Mouse (Mus musculus): Measurements from ENCODE around the gene Cpm. TPM values are rescaled to one million over a fixed set of nuclear protein-coding genes. Genes with fewer than 3 reads are reported as not detected.

Cpm gene
- polyA plus RNA-seq, 1 experiment from 2014 or later = 2.7 TPM

- no peak overlapping the region for H3K27ac ChIP-seq (ENCODE audit: low read depth, low read length)
- 47% methylated on average over 3 of the region's 3 CpGs for WGBS
- peaks cover 6% of the 10 kb centered on the region for H3K4me1 ChIP-seq (ENCODE audit: control insufficient read depth, insufficient read depth, low read depth, low read length)
- no peaks in the 10 kb centered on the region for H3K9me3 ChIP-seq (ENCODE audit: control insufficient read depth, low read length)
- H3K4me3 ChIP-seq (ENCODE audit: low read length) = no peak overlapping the region
- no peak overlapping the region for H3K9ac ChIP-seq (ENCODE audit: low read depth, low read length)
- ATAC-seq = no peak
- H3K4me2 ChIP-seq (ENCODE audit: low read length) = no peak overlapping the region
- H3K36me3 ChIP-seq (ENCODE audit: control insufficient read depth, insufficient read depth, low read length) = no peaks in the 10 kb centered on the region
- peaks cover 21% of the 10 kb centered on the region for H3K27me3 ChIP-seq (replicated peaks; ENCODE audit: control insufficient read depth, insufficient read depth, low read length)
Observed at GRCm38 (mm10) chr10:117624222-117624621, 5.1 kb upstream of the Cpm start.

GRCm38 (mm10) chr10:117624655-117625497 lies 4.4 kb upstream of the Cpm start:
- no peak overlapping the region for H3K27ac ChIP-seq (ENCODE audit: low read depth, low read length)
- H3K27me3 ChIP-seq (replicated peaks; ENCODE audit: control insufficient read depth, insufficient read depth, low read length) = peaks cover 27% of the 10 kb centered on the region
- WGBS = 73% methylated on average over 9 of the region's 9 CpGs
- H3K4me1 ChIP-seq (ENCODE audit: control insufficient read depth, insufficient read depth, low read depth, low read length) = peaks cover 12% of the 10 kb centered on the region
- ATAC-seq = no peak
- H3K9ac ChIP-seq (ENCODE audit: low read depth, low read length) = no peak overlapping the region
- no peak overlapping the region for H3K4me3 ChIP-seq (ENCODE audit: low read length)
- H3K36me3 ChIP-seq (ENCODE audit: control insufficient read depth, insufficient read depth, low read length) = no peaks in the 10 kb centered on the region
- no peak overlapping the region for H3K4me2 ChIP-seq (ENCODE audit: low read length)
- no peaks in the 10 kb centered on the region for H3K9me3 ChIP-seq (ENCODE audit: control insufficient read depth, low read length)

GRCm38 (mm10) chr10:117625500-117626296 lies 3.6 kb upstream of the Cpm start:
- H3K27me3 ChIP-seq (replicated peaks; ENCODE audit: control insufficient read depth, insufficient read depth, low read length) = peaks cover 28% of the 10 kb centered on the region
- peaks cover 12% of the 10 kb centered on the region for H3K4me1 ChIP-seq (ENCODE audit: control insufficient read depth, insufficient read depth, low read depth, low read length)
- no peak overlapping the region for H3K9ac ChIP-seq (ENCODE audit: low read depth, low read length)
- H3K9me3 ChIP-seq (ENCODE audit: control insufficient read depth, low read length) = no peaks in the 10 kb centered on the region
- no peak overlapping the region for H3K4me3 ChIP-seq (ENCODE audit: low read length)
- H3K27ac ChIP-seq (ENCODE audit: low read depth, low read length) = no peak overlapping the region
- no peaks in the 10 kb centered on the region for H3K36me3 ChIP-seq (ENCODE audit: control insufficient read depth, insufficient read depth, low read length)
- no peak for ATAC-seq
- WGBS = 59% methylated on average over 8 of the region's 9 CpGs
- no peak overlapping the region for H3K4me2 ChIP-seq (ENCODE audit: low read length)

- ATAC-seq = no peak
- H3K4me1 ChIP-seq (ENCODE audit: control insufficient read depth, insufficient read depth, low read depth, low read length) = peaks cover 12% of the 10 kb centered on the region
- peaks cover 32% of the 10 kb centered on the region for H3K27me3 ChIP-seq (replicated peaks; ENCODE audit: control insufficient read depth, insufficient read depth, low read length)
- no peak overlapping the region for H3K4me3 ChIP-seq (ENCODE audit: low read length)
- no peaks in the 10 kb centered on the region for H3K36me3 ChIP-seq (ENCODE audit: control insufficient read depth, insufficient read depth, low read length)
- no peak overlapping the region for H3K27ac ChIP-seq (ENCODE audit: low read depth, low read length)
- no peak overlapping the region for H3K9ac ChIP-seq (ENCODE audit: low read depth, low read length)
- no peak overlapping the region for H3K4me2 ChIP-seq (ENCODE audit: low read length)
- WGBS = 85% methylated on average over 3 of the region's 3 CpGs
- no peaks in the 10 kb centered on the region for H3K9me3 ChIP-seq (ENCODE audit: control insufficient read depth, low read length)
Observed at GRCm38 (mm10) chr10:117626297-117626613, 3.0 kb upstream of the Cpm start.

- Histone ChIP-seq H3K4me3 (ENCODE audit: low read length) (no peak overlapping the region), H3K4me1 (ENCODE audit: control insufficient read depth, insufficient read depth, low read depth, low read length) (peaks cover 12% of the 10 kb centered on the region)
- 71% methylated on average over 7 of the region's 7 CpGs for WGBS
Observed at GRCm38 (mm10) chr10:117626840-117627615, 2.3 kb upstream of the Cpm start.

GRCm38 (mm10) chr10:117627616-117627930 lies 1.7 kb upstream of the Cpm start:
- no peaks in the 10 kb centered on the region for H3K9me3 ChIP-seq (ENCODE audit: control insufficient read depth, low read length)
- H3K27me3 ChIP-seq (replicated peaks; ENCODE audit: control insufficient read depth, insufficient read depth, low read length) = peaks cover 40% of the 10 kb centered on the region
- no peak overlapping the region for H3K27ac ChIP-seq (ENCODE audit: low read depth, low read length)
- ATAC-seq = no peak
- peaks cover 12% of the 10 kb centered on the region for H3K4me1 ChIP-seq (ENCODE audit: control insufficient read depth, insufficient read depth, low read depth, low read length)
- no peaks in the 10 kb centered on the region for H3K36me3 ChIP-seq (ENCODE audit: control insufficient read depth, insufficient read depth, low read length)
- no peak overlapping the region for H3K4me2 ChIP-seq (ENCODE audit: low read length)
- H3K9ac ChIP-seq (ENCODE audit: low read depth, low read length) = no peak overlapping the region
- WGBS = 51% methylated on average over 7 of the region's 7 CpGs
- no peak overlapping the region for H3K4me3 ChIP-seq (ENCODE audit: low read length)

More at GRCm38 (mm10) chr10:117626840-117627615, 2.3 kb upstream of the Cpm start:
- Histone ChIP-seq H3K27ac (ENCODE audit: low read depth, low read length) (no peak overlapping the region), H3K4me2 (ENCODE audit: low read length) (no peak overlapping the region), H3K27me3 (replicated peaks; ENCODE audit: control insufficient read depth, insufficient read depth, low read length) (peaks cover 39% of the 10 kb centered on the region), H3K9ac (ENCODE audit: low read depth, low read length) (no peak overlapping the region), H3K9me3 (ENCODE audit: control insufficient read depth, low read length) (no peaks in the 10 kb centered on the region), H3K36me3 (ENCODE audit: control insufficient read depth, insufficient read depth, low read length) (no peaks in the 10 kb centered on the region)
- no peak for ATAC-seq

- no peak overlapping the region for H3K9ac ChIP-seq (ENCODE audit: low read depth, low read length)
- no peaks in the 10 kb centered on the region for H3K36me3 ChIP-seq (ENCODE audit: control insufficient read depth, insufficient read depth, low read length)
- H3K27ac ChIP-seq (ENCODE audit: low read depth, low read length) = no peak overlapping the region
- ATAC-seq = no peak
- no peaks in the 10 kb centered on the region for H3K9me3 ChIP-seq (ENCODE audit: control insufficient read depth, low read length)
- WGBS = 37% methylated on average over 6 of the region's 6 CpGs
- no peak overlapping the region for H3K4me3 ChIP-seq (ENCODE audit: low read length)
- peaks cover 40% of the 10 kb centered on the region for H3K27me3 ChIP-seq (replicated peaks; ENCODE audit: control insufficient read depth, insufficient read depth, low read length)
- peaks cover 12% of the 10 kb centered on the region for H3K4me1 ChIP-seq (ENCODE audit: control insufficient read depth, insufficient read depth, low read depth, low read length)
- H3K4me2 ChIP-seq (ENCODE audit: low read length) = no peak overlapping the region
Observed at GRCm38 (mm10) chr10:117627949-117628348, 1.4 kb upstream of the Cpm start.

GRCm38 (mm10) chr10:117628363-117629168 lies 734 bp upstream of the Cpm start:
- ATAC-seq = 0 out of 2 replicates have a peak, but pooled peaks have one; percentile 9
- peak overlapping the region; percentile 57; the same call in 1 of the 2 replicates for H3K9ac ChIP-seq (ENCODE audit: low read depth, low read length)
- WGBS = under 1% methylated on average over 25 of the region's 25 CpGs

More at GRCm38 (mm10) chr10:117628363-117629168, 734 bp upstream of the Cpm start:
- Histone ChIP-seq H3K27ac (ENCODE audit: low read depth, low read length) (no peak overlapping the region), H3K27me3 (replicated peaks; ENCODE audit: control insufficient read depth, insufficient read depth, low read length) (peaks cover 40% of the 10 kb centered on the region), H3K4me1 (ENCODE audit: control insufficient read depth, insufficient read depth, low read depth, low read length) (peaks cover 12% of the 10 kb centered on the region), H3K4me3 (ENCODE audit: low read length) (peak overlapping the region; percentile 56), H3K9me3 (ENCODE audit: control insufficient read depth, low read length) (no peaks in the 10 kb centered on the region), H3K36me3 (ENCODE audit: control insufficient read depth, insufficient read depth, low read length) (no peaks in the 10 kb centered on the region), H3K4me2 (ENCODE audit: low read length) (peak overlapping the region; percentile 96)
